Mouse (Mus musculus) common myeloid progenitor, adult 5-6 weeks (primary cell): Measurements from ENCODE around the gene Lct. TPM values are rescaled to one million over a fixed set of nuclear protein-coding genes. Genes with fewer than 3 reads are reported as not detected.
"Not testable (repeated sequence)": the region's sequence is repeated elsewhere in the genome, so short reads cannot be mapped to it uniquely, and the experiment has no call there.

Experiments
- ATAC-seq: replicated peaks from 2 replicates; pipeline ENCODE4 v1.8.0; 2016; ENCODE audit warnings: low read depth, mild to moderate bottlenecking, moderate TSS enrichment, inconsistent platforms; ENCODE audit not compliant: poor library complexity, severe bottlenecking
- total RNA-seq: library from RNA; stranded (forward); fragments of 200-1000, 187-1606 nt; gene quantifications from 2 replicates; pipeline ENCODE4 v1.2.3, GENCODE M21; 2017

Lct gene
- 0.05 and 0.10 TPM in 2 replicates for total RNA-seq

DNA sequence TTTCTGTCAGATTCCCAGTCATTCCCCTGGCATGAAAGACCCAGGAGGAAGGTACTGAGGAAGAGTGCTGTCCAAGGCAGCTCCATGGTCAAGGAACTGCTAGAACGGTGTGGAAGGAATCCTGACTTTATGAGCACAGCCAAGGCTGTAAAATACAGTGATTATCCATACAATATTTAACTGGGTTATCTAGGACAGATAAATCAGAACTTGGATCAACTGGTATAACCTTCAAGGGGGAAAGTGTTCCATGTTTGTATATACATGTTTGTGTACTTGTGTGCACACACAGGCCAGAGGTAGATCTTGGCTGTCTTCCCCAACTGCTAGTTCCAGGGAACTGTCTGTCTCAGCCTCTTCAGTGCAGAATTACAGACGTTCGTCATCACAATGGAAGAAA lies at the start of gene Lct:
TSS of gene Lct (minus strand) at position 101 of the 400 bp plus-strand sequence.
- ATAC-seq = no peak

DNA sequence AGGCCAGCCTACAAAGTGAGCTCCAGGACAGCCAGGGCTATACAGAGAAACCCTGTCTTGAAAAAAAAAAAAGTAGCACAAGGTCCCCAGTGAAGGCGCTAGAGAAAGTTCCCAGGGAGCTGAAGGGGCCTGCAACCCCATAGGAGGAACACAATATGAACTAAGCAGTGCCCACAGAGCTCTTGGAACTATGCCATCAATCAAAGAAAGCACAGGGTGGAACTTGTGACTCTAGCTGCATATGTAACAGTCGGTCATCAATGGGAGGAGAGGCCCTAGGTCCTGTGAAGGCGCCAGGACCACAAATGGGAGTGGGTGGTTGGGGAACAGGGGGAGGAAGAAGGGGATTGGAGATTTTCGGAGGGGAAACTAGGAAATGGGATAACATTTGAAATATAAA lies 48.7 kb upstream of the Lct start:
- ATAC-seq = no peak

DNA sequence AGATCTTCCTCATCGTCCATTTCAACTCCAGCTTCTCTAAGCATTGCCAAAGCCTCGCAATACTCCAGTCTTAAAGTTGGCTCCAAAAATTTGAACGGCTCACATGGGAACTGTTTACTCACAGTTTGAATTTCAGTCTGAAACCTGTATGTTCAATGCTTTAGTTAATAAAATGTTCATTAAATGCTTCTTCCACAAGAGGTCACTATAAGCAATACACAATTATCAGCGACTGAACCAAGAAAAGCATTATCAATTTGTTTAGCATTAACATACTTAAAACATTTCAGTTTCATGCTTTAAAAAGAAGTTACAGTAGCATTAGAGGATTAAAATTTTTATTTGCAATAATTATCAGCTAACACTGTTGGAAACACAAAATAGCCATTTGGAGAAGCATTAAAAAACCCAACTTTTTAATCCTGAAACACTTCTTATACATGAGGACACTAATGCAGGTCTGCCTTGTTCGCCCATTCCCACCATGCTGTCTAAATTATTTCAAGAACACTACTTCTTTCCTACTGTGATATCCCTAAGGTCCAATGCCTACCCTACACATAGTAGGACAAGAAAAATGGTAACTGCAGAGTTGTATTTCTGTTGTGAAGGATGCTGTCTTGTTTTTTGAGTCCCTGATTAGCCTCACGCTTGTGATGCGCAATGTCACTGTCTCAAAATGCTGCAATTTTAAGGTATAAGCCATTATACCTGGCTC lies 44.2 kb upstream of the Lct start:
- peak; percentile 52; the same call in 1 of the 2 replicates for ATAC-seq

DNA sequence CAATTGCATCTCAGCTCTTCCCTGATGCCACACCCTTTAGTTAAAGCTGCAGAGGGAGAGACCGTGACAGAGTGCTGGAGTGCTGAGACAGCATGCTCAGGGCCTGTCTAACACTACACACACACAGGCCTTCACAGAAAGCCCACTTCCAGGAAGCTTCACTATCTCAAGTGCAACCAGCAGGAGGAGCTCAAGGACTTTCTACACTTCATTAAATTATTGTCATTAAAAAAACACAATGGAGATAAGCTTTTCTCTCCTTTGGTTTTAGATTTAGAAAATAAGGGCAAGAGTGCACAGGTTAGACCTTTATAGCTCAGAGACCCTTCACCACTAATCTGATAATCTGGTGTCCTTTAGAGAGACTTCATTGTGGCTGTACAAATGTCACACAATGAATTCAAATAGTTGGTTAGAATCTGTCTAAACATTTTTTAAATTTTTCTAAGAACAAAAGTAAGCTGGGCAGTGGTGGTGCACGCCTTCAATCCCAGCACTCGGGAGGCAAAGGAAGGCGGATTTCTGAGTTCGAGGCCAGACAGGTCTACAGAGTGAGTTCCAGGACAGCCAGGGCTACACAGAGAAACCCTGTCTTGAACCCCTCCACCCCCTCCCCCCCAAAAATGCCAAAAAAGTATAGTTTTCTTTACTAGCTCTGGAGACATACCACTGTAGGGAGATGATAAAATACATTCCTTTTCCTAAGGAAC lies 40.8 kb upstream of the Lct start:
- peak; percentile 93 for ATAC-seq

- no peak for ATAC-seq
Observed at GRCm38 (mm10) chr1:128360601-128361000, 32.5 kb upstream of the Lct start.

GRCm38 (mm10) chr1:128359554-128360376 lies 31.6 kb upstream of the Lct start, which contains the start of gene Mcm6:
TSS of gene Mcm6 (minus strand) at chr1:128359664.
- ATAC-seq = peak; percentile 93

DNA sequence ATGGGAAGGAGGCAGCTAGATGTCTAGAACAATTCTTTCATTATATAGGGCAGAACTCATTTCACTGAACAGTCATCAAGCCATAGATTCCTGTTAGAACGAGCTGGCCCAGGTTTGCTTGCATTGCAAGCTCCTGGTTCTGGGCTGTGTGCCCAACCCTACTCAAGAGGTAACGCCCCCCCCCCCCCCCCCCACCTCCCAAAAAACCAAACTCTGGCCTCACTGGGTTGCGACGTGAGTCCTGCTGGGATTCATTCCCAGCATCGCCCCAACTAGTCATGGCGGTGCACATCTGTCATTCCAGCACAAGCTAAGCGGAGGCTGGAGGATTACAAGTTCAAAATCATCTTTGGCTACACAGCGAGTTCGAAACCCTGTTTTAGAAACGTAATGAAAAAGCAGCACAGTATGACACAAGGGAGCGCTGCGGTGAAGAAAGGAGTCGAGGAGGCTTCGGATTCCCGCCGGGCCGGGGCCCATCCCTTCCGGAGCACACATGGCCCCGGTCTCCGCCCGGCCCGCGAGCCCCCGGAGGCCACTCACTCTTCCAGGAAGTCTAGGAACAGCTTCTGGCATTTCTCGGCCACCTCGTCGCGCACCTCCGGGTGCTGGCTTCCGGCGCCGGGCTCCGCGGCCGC lies 30.9 kb upstream of the Lct start:
- peak; percentile 38 for ATAC-seq

DNA sequence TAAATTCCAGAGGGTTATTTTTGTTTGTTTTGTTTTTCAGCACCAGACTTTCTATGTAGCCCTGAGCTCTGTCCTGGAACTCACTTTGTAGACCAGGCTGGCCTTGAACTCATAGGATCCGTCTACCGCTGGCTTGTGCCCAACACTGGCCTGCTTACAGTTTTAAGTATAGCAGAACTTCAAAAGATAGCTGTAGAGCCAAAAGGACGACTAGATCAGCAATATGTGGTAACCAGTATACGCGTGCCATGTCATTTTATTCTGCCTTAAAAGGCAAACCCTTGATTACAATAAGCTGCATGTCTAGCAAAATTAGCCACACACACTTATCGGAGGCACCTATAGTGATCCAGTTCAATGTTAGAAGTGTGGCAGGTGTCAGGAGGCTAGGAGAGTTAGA lies 30.2 kb upstream of the Lct start:
- no peak for ATAC-seq

DNA sequence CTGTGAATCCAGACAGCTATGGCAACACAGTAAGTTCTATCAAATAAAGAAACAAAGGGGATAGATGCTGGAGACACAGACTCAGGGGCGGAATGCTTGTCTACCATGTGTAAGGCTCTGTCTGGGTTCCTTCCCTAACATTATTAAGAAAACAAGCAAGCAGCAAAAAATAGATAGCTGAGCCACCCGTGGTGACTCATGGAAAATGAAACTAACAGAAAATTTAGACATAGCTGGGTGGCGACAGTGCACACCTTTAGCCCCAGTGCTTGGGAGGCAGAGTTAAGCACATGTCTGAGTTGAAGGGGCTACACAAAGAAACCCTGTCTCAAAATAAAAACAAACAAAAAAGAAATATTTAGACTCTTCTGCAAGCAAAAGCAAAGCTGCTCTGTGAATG lies 29.3 kb upstream of the Lct start:
- peak; percentile 23 for ATAC-seq

DNA sequence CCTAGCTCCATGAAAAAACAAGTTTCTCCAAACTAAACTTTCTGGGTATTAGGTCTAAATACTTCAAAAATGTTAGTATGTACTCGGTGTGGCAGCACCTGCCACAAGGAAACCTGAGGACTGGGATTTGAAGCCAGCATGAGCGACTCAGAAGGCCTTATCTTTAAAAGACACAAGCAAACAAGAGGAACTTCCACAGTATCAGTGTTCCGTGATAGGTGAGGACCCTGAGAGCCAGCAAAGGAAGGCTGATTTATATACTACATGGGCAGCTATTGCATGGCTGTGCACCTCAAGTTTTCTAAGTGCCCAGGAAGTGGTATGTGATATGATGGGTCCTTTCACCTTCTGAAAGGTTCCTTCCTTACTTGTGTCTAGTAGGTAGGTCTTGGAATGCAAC lies 25.0 kb upstream of the Lct start:
- no peak for ATAC-seq

GRCm38 (mm10) chr1:128344232-128344631 lies 16.1 kb upstream of the Lct start:
- no peak for ATAC-seq

GRCm38 (mm10) chr1:128337708-128338320 lies 9.7 kb upstream of the Lct start:
- no peak for ATAC-seq

DNA sequence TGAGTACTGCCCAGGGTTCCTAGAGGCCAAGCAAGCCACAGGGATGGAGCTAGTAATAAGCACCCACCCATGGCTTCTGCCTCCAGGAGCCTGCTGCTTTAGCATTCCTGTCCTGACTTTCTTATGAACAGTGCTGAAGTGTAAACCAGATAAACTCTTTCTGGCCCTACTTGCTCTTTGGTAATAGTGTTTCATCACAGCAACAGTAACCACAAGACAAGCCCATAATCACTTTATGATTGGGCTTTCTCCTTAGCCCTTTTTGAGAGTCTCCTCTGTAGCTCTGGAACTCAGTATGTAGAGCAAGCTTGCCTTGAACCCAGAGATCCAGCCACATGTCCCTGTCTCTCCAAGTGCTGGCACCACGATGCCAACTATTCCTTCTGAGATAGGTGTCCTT lies 2.2 kb upstream of the Lct start:
- peak; percentile 10; the same call in 1 of the 2 replicates for ATAC-seq

- no peak; the same call in 1 of the 2 replicates for ATAC-seq
Observed at GRCm38 (mm10) chr1:128327165-128327564, 953 bp downstream of the Lct start.

DNA sequence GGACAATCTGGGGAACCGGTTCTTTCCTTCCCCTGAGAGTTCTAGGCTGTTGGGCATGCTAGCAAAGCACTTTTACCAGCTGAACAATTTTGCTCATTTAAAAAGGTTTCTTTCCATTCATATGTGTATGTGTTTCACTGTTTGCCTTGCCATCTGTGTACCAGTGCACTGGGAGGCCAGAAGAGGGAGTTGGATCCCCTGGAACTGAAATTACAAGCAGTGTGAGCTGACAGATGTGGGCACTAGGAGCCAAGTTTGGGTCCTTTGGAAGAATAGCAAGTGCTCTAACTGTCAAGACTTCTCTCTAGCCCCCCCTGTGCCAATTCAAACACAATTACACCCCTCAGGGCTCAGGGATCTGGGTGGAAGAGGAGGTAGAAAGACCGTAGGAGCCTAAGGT lies 3.3 kb downstream of the Lct start:
- no peak for ATAC-seq

DNA sequence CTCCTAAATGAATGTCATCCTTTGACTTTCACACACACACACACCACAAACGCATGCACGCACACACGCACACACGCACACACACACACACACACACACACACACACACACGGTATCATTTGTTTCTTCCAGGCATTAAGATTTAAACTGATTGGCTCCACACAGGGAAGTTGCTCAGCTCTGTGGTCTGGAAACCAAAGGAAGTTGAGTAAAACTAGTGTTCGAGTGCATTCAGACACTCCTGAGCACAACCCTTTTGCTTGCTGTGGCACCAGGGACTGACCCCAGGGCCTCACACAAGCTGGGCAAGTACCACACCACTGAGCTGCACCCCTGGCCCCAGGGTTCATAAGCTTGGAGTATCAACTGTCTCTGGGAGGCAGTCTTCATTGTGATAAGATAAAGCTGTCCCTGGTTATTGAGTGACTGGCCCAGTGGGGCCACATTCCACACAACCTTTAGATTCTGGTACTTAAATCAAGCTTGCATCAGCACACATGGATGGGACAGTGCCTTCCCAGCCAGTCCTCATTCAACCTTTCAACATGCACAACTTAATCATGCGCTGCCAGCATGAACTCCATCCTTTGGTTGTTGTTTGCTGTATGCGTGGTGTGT lies 5.0 kb downstream of the Lct start:
- ATAC-seq = peak; percentile 85

DNA sequence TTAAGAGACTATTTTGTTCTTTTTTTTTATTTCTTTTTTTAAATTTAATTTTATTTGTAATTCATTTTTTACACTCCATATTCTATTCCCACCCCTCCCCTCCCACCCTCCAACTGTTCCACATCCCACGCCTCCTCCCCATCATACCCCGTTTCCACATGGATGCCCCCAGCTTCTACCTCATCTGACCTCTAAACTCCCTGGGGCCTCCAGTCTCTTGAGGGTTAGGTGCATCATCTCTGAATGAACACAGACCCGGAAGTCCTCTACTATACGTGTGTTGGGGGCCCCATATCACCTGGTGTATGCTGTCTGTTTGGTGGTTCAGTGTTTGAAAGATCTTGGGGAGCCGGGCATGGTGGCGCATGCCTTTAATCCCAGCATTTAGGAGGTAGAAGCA lies 8.9 kb downstream of the Lct start:
- ATAC-seq = not testable (repeated sequence)

- ATAC-seq = peak; percentile 96
Observed at GRCm38 (mm10) chr1:128314665-128315064, 13.5 kb downstream of the Lct start.

DNA sequence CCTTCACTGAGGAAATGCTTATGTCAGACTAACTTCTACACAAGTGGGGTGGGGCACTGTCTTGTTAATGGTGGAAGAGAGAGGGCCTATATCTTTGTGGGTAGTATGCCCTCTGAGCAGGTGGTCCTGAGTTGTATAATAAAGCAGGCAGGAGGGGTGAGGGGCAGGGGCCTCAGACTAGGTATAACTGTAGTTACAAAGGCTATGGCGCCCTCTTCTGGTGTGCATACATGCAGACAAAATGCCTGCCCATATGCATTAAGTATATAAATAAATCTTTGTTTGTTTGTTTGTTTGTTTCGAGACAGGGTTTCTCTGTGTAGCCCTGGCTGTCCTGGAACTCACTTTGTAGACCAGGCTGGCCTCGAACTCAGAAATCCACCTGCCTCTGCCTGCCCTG lies 19.1 kb downstream of the Lct start:
- ATAC-seq = no peak
